Mouse (Mus musculus) intestine, embryonic 14.5 days (tissue): ENCODE measurements around the gene Rreb1. TPM values are rescaled to one million over a fixed set of nuclear protein-coding genes. Genes with fewer than 3 reads are reported as not detected.

Experiments
- ATAC-seq: fragments of 200-750 bp; cut with Nextera tagmentation; replicated peaks from 2 replicates; pipeline ENCODE4 v1.8.0; 2017; ENCODE audit warnings: low read depth, moderate number of reproducible peaks, moderate TSS enrichment, moderate library complexity; ENCODE audit not compliant: low FRiP score, low TSS enrichment
- DNase-seq: peaks from one replicate; pipeline ENCODE4 v3.0.0-alpha.2; 2018; ENCODE audit warnings: low spot score
- H3K27ac ChIP-seq: fragments of 300-500 bp; sonication (generic); 2 replicates; pipeline ENCODE4 v1.5.1; 2014; ENCODE audit warnings: low read depth, mild to moderate bottlenecking, control low read depth
- H3K27me3 ChIP-seq: fragments of 300-500 bp; sonication (generic); replicated peaks from 2 replicates; pipeline ENCODE4 v1.6.1; 2014; ENCODE audit warnings: low read length, control low read depth; ENCODE audit not compliant: control insufficient read depth, insufficient read depth
- H3K36me3 ChIP-seq: fragments of 300-500 bp; sonication (generic); 2 replicates; pipeline ENCODE4 v1.6.1; 2014; ENCODE audit warnings: low read length, control low read depth; ENCODE audit not compliant: control insufficient read depth, insufficient read depth
- H3K4me1 ChIP-seq: fragments of 300-500 bp; sonication (generic); replicated peaks from 2 replicates; pipeline ENCODE4 v1.6.1; 2014; ENCODE audit warnings: low read length, control low read depth, mixed read lengths; ENCODE audit not compliant: control insufficient read depth, insufficient read depth
- H3K4me2 ChIP-seq: fragments of 300-500 bp; sonication (generic); 2 replicates; pipeline ENCODE4 v1.6.1; 2014; ENCODE audit warnings: low read length
- H3K4me3 ChIP-seq: fragments of 300-500 bp; sonication (generic); 2 replicates; pipeline ENCODE4 v1.5.1; 2014; ENCODE audit warnings: low read depth, low read length, control low read depth, mixed read lengths
- H3K9ac ChIP-seq: fragments of 300-500 bp; sonication (generic); 2 replicates; pipeline ENCODE4 v1.6.1; 2014; ENCODE audit warnings: mild to moderate bottlenecking, low read length
- H3K9me3 ChIP-seq: fragments of 300-500 bp; sonication (generic); 2 replicates; pipeline ENCODE4 v1.6.1; 2016; ENCODE audit warnings: low read length, control low read depth; ENCODE audit not compliant: control insufficient read depth
- WGBS: fragments of 180-500 bp; shearing (Covaris S2); extraction: QIAGEN DNeasy Blood & Tissue Kit; methylation state at CpG from one replicate; pipeline ENCODE4 v1.1.7; 2014; 5-methylcytosine and 5-hydroxymethylcytosine counted together
- polyA plus RNA-seq: library from polyadenylated mRNA; unstranded; fragments of >200 nt; fragmentation: Nextera tagmentation; extraction: Ambion mirVana; gene quantifications from 2 replicates; pipeline ENCODE4 v1.2.1, GENCODE M21; 2014

The Rreb1 gene
- polyA plus RNA-seq, 1 experiment from 2014 or later = 20.3 TPM

DNA sequence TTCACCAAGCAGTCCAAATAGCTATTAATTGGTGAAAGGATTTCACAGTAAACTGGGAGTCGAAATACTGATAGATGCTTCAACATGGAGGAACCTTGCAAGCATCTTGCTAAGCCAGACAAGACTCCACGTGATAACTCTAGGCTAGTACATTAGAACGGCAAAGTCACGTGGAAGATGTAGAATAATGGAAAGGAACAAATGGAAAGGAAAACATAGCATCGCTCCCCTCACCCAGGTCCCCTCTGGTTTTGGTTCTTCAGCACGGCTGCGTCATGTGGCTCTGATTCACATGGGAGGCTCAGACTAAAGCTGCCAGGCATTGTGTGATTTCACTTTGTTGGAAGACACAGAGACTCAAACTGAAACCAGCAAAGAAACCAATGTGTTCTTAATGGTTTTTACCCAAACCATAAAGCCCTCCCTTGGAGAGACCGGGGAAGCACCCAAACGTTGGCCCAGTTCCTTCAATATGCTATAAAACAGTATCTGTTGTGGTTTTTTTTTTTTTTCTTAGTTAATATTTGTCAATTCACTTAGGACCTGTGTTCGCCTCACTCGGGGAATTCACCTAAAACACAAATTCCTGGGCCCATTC is 14.6 kb downstream of the Rreb1 start:
- ATAC-seq (no peak), DNase-seq (no peak)
- no peak overlapping the region for H3K27ac ChIP-seq
- H3K4me3 ChIP-seq = no peak overlapping the region
- H3K4me2 ChIP-seq = no peak overlapping the region
- no peaks in the 10 kb centered on the region for H3K4me1 ChIP-seq
- H3K9me3 ChIP-seq = no peaks in the 10 kb centered on the region
- H3K36me3 ChIP-seq = no peaks in the 10 kb centered on the region
- H3K27me3 ChIP-seq = no peaks in the 10 kb centered on the region
- H3K9ac ChIP-seq = no peak overlapping the region
- 91% methylated on average over 11 of the region's 11 CpGs for WGBS

GRCm38 (mm10) chr13:37798811-37799210 is 20.6 kb downstream of the Rreb1 start:
- no peak for ATAC-seq
- Histone ChIP-seq H3K4me2 (no peak overlapping the region), H3K27me3 (no peaks in the 10 kb centered on the region), H3K4me3 (no peak overlapping the region), H3K27ac (no peak overlapping the region), H3K9me3 (no peaks in the 10 kb centered on the region), H3K4me1 (0 out of 2 replicates have a peak, but pooled peaks cover 5% of the 10 kb centered on the region), H3K9ac (no peak overlapping the region), H3K36me3 (no peaks in the 10 kb centered on the region)
- no peak for DNase-seq
- WGBS = 89% methylated on average over 8 of the region's 8 CpGs

- Histone ChIP-seq H3K4me2 (no peak overlapping the region), H3K27me3 (no peaks in the 10 kb centered on the region), H3K27ac (no peak overlapping the region), H3K36me3 (no peaks in the 10 kb centered on the region), H3K4me3 (no peak overlapping the region), H3K4me1 (0 out of 2 replicates have a peak, but pooled peaks cover 5% of the 10 kb centered on the region), H3K9me3 (no peaks in the 10 kb centered on the region), H3K9ac (no peak overlapping the region)
- 75% methylated on average over 9 of the region's 9 CpGs for WGBS
- ATAC-seq (no peak), DNase-seq (no peak)
Observed at GRCm38 (mm10) chr13:37799413-37799812, 21.2 kb downstream of the Rreb1 start.

DNA sequence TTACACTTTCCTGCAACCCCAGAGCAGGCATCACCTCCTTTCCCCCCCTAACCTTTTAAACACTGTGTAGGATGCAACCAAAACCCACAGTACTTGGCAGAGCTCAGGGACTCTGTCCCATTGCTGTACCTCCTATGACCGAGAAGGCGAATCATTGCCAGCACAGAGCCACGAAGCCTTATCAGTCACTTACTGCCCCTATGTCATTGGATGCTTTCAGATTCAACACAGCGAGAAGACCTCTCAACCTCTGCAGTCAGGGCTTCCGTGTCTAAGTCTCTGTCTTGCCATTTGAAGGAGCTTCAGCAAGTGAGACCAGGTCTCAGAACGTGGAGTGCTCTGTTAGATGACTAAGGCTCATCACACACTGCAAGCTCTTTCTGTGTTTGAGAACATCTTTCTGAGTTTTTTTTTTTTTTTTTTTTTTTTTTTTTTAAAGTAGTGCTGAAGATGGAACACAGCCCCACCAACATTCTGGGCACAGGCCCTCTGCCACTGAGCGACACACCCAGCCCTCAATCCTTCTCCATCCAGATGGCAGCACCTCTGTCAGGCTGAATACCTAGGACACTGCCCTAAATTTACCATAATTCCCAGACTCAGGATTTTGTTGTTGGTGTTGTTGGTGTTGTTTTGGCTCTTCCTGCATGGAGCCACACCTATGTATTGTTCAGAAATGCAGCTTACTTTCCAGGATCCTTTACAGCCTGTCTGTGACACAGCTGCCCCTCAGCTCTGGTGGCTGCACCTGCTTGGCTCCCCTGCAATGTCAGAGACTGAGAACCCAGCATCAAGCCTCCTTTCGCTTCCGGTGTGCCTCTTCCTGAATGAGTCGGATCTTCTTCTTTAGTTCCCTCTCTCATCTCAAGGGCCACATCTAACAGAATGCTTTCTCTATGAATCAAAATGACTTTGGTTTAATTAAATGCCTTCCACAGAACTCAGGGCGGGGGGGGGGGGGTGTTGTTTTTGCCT is 23.2 kb downstream of the Rreb1 start:
- Histone ChIP-seq H3K27ac (no peak overlapping the region), H3K9ac (no peak overlapping the region), H3K4me1 (0 out of 2 replicates have a peak, but pooled peaks cover 5% of the 10 kb centered on the region), H3K36me3 (no peaks in the 10 kb centered on the region), H3K4me3 (no peak overlapping the region), H3K9me3 (no peaks in the 10 kb centered on the region), H3K4me2 (no peak overlapping the region), H3K27me3 (no peaks in the 10 kb centered on the region)
- ATAC-seq (no peak), DNase-seq (no peak)
- 67% methylated on average over 11 of the region's 11 CpGs for WGBS

GRCm38 (mm10) chr13:37802246-37803003 is 24.2 kb downstream of the Rreb1 start:
- ATAC-seq (no peak; the same call in 1 of the 2 replicates), DNase-seq (no peak)
- Histone ChIP-seq H3K9me3 (no peaks in the 10 kb centered on the region), H3K9ac (no peak overlapping the region), H3K4me3 (no peak overlapping the region), H3K4me2 (no peak overlapping the region), H3K4me1 (0 out of 2 replicates have a peak, but pooled peaks cover 5% of the 10 kb centered on the region), H3K36me3 (no peaks in the 10 kb centered on the region), H3K27me3 (no peaks in the 10 kb centered on the region), H3K27ac (peak overlapping the region; percentile 40; the same call in 1 of the 2 replicates)
- WGBS = 26% methylated on average over 6 of the region's 6 CpGs

GRCm38 (mm10) chr13:37803244-37803643 is 25.0 kb downstream of the Rreb1 start:
- no peak for DNase-seq
- H3K4me3 ChIP-seq = no peak overlapping the region
- no peaks in the 10 kb centered on the region for H3K27me3 ChIP-seq
- no peak overlapping the region for H3K9ac ChIP-seq
- WGBS = 82% methylated on average over 5 of the region's 5 CpGs
- no peak overlapping the region for H3K27ac ChIP-seq
- 0 out of 2 replicates have a peak, but pooled peaks cover 5% of the 10 kb centered on the region for H3K4me1 ChIP-seq
- no peaks in the 10 kb centered on the region for H3K36me3 ChIP-seq
- H3K4me2 ChIP-seq = no peak overlapping the region
- no peak for ATAC-seq
- no peaks in the 10 kb centered on the region for H3K9me3 ChIP-seq

GRCm38 (mm10) chr13:37804023-37804422 is 25.8 kb downstream of the Rreb1 start:
- H3K4me1 ChIP-seq = 0 out of 2 replicates have a peak, but pooled peaks cover 5% of the 10 kb centered on the region
- no peak for DNase-seq
- H3K9me3 ChIP-seq = no peaks in the 10 kb centered on the region
- no peak overlapping the region for H3K9ac ChIP-seq
- no peaks in the 10 kb centered on the region for H3K36me3 ChIP-seq
- no peak overlapping the region for H3K27ac ChIP-seq
- H3K4me3 ChIP-seq = no peak overlapping the region
- no peaks in the 10 kb centered on the region for H3K27me3 ChIP-seq
- ATAC-seq = no peak
- H3K4me2 ChIP-seq = no peak overlapping the region
- 80% methylated on average over 5 of the region's 5 CpGs for WGBS

- no peak for ATAC-seq
- no peak for DNase-seq
- 70% methylated on average over 9 of the region's 9 CpGs for WGBS
- Histone ChIP-seq H3K4me3 (no peak overlapping the region), H3K36me3 (no peaks in the 10 kb centered on the region), H3K9me3 (no peaks in the 10 kb centered on the region), H3K4me2 (no peak overlapping the region), H3K9ac (no peak overlapping the region), H3K27ac (no peak overlapping the region), H3K4me1 (no peaks in the 10 kb centered on the region), H3K27me3 (no peaks in the 10 kb centered on the region)
Observed at GRCm38 (mm10) chr13:37815001-37815400, 36.8 kb downstream of the Rreb1 start.
